Mouse (Mus musculus) thymus, postnatal 14 days (tissue): ENCODE measurements around the gene Hoxc8.

ENCODE experiments used
- DNase-seq: peaks from one replicate; pipeline ENCODE4 v3.0.0; 2021

The Hoxc8 gene

DNA sequence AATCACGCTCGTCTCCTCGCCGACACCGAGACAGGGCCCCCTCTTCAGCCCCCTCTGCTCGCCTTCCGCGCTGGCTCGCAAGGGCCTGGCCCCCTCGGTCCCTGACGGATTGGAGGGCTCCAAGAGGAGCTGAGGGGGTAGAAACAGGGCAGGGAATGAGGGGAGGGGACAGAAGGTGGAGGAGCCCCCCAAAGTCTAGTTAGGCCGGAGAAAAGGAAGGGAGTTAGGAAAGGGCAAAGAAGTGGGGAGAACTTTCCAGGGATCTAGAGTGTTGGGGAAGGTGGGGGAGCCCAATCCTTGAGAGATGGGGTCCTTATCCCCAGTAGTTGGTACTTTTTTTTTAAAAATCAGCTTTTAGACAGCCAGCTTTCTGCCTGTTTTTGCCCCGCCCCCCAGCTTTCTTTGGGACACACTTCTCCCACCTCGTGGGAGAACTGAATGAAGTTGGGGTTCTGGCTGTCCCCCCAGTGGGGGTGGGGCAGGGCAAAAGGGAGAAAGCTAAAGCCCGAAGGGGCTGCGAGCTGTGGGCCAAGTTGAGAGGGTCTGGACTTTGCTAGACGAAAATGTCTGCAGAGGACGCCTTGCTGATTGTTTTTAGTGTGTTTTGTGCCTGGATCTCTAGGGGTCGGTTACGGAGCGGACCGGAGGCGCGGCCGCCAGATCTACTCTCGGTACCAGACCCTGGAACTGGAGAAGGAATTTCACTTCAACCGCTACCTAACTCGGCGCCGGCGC lies 19.9 kb downstream of the Hoxc8 start:
- DNase-seq = no peak

DNA sequence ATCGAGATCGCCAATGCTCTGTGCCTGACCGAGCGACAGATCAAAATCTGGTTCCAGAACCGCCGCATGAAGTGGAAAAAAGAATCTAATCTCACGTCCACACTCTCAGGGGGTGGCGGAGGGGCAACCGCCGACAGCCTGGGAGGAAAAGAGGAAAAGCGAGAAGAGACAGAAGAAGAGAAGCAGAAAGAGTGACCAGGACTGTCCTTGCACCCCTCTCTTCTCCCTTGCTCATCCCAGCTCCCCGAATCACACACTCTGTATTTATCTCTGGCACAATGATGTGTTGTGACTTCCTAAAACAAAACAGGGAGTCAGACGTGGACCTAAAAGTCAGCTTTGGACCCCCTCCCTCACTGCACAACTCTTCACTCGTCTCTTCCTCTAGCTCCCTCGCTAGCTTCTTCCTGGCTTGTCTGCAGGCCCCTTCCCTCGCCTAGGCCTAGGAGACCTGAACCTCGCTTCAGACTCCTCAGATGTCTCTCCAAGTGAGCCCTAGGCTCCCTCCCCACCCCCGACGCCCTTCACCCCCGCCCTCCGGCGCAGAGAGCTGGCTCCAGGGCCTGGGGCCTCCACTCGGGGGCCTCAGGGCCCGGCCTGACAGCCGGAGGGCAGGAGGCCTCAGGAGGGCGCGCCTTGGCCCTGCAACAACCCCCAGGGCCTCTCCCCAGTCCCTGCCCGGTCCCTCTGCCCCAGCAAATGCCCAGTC lies 20.6 kb downstream of the Hoxc8 start:
- no peak for DNase-seq

DNA sequence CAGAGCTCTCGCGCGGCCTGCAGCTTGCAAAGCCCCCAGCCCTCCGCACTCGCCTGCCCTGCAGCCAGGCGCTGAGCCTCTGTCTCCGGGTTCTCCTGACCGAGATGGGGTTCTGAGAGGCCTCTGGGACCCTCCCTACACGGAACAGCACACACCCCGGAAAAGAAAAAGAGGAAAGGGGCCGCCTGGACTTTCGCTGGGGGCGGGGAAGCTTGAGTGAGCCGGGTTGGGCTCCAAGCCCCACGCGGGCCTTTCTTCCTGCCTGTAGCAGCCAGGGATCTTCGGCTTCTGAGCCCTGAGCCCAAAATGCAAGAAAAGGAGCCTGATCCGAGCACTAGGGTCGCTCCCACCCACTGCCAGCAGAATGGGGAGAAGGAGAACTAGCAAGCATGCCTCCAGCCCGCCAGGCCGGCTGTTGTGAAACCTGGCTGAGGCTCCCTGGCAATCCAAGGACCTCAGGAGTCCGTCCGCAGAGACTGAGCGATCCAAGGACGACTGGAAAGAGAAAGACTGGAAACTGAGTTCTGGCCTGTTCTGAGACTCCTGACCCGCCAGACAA lies 21.6 kb downstream of the Hoxc8 start:
- no peak for DNase-seq

DNA sequence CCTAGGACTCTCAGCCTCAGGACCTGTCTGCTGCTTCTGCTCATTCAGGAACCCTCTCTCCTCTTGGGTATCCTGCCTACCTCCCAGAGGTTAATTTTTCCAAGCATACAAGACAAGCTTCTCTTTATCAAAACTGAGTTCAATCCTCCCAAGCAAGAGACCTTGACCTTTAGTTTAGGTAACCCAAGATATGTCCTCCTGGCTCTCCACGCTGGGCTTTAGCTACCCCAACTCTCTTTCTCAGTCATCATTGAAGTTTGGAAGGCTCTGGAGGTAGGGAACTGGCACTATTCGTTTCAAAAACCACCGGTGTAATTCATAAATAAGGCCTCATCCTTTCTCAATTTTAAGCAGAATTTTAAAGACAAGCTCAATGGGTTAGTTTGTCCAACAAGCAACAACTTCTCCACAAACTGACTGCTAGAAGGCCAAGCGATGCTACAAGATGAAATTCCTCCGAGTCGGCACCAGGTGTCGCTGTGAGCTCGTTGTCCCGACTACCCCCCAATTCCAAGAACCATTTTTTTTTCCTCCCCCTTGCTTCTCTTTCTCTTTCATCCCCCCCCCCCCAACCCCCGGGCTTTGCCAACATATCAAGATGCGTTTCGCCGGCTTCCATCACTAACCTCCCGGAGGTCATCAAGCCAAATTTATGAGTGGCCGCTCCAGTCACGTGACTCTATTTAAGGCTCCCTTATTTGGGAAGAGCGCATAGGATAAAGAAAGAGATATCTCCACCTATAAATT lies 23.0 kb downstream of the Hoxc8 start:
- peak; percentile 20 for DNase-seq

DNA sequence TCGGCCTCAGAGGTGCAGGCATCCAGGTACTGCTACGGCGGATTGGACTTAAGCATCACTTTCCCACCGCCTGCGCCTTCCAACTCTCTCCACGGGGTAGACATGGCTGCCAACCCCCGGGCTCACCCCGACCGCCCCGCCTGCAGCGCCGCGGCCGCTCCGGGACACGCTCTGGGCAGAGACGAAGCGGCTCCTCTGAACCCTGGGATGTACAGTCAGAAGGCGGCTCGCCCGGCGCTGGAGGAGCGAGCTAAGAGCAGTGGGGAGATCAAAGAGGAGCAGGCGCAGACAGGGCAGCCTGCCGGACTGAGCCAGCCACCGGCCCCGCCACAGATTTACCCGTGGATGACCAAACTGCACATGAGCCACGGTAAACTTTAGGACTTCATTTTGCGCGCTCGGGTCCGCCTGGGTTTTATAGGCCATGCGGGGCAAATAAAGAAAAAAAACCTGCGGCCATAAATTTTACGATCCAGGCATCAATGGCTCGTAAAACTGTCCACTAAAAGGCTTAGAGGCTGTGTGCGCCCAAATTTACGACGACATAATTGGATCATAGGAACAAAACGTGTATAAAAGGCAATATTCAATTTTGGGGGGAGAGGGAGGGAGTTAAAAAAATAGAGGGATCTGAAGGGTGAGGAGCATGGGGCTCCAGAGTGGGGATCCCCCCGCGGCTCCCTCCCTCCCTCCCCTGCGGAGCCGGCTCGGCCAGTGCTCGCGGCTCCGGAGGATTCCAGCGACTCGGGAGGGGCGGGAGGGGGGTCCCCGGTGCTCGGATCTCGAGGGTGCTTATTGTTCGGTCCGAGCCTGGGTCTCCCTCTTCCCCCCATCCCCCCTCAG lies 24.0 kb downstream of the Hoxc8 start:
- DNase-seq = no peak

DNA sequence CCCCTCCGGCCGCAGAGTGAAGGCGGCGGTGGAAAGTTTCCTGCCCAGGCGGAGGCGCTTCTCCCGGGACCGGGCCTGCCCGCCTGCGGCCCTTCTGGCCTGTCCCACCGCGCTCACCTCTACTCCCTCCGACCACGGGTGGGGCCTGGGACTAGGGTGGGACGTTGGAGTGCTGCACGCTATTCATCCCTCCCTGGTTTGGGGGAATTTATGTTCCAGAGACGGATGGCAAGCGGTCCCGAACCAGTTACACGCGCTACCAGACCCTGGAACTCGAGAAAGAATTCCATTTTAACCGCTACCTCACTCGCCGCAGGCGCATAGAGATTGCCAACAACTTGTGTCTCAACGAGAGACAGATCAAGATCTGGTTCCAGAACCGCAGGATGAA lies 24.6 kb downstream of the Hoxc8 start:
- no peak for DNase-seq

DNA sequence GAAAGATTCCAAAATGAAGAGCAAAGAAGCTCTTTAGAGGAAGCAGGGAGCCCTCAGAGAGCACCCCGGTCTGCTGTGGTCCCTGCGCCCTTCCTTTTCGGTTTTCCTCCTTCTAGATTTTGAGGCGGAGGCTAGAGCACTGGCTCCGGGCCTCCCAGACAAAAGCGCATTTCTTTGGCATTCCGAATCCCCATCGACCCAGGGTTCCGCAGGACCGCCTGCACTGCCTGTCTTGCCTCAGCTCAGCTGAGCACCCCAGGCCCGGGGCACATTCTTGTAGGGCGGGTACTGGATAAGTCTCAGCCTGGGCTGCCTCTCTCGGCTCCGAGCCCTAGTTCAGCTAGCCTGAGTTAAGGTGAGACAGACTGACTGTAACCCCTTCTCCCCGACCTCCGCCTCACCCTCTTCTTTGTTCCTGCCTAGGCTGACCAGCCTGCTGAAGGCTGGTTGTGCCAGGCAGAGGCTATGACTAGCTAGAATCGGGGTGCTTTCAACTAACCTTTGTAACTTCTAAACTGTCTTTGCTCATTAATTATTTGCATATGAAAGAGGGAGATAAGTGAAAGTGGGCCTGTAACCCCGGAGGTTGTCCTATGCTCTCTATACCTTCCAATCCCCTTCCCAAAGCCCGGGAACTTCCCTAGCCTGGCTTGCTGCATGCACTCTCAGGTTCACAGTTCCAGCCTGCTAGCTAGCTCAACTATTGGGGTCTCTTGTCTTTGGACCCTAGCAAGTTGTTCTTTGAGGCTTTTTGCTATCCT lies 25.2 kb downstream of the Hoxc8 start:
- DNase-seq = no peak

DNA sequence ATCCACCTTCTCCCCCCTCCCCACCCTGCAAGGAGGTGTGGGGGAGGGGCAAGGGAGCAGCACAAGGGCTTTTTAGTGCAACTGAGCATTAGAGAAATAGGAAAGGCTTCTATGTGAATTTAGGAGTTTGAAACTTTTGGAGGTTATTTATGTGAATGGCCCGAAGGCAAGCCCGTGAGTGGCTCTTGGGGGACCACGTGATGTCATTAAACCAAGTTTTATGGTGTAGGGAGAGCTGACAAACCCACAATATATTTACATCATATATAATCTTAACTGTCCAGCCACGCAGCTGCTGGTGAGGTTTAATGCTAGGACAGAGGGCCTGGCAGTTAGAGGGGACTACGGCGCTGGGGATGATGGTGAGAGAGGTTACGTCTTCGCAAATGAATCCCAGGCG lies 28.2 kb downstream of the Hoxc8 start, which contains the start of gene Hoxc4:
Hoxc4 (plus strand) TSS at position 299 of the 400 bp plus-strand sequence.
- DNase-seq = no peak

DNA sequence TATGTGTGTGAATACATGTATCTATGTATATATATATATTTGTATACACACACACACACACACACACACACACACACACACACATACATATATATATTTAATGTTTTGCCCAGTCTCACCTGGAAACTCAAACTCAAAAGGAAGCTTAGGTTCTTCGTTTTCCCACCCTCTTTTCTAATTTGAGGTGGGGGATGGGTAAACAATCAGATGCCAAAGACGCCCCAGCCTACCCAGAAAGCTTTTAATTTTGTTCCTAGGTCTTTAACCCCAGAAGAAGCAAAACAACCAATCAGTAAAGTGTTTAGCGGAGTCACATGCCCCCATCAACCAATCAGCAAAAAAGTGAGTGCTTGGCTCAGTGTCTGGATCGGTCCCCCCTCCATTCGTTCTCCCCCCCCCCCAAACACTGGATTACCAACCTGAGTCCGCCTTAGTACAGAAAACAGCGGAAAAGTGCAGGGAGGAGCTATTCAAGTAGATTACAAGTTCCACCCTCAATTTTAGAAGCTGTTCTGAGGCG lies 30.6 kb downstream of the Hoxc8 start:
- DNase-seq = no peak

DNA sequence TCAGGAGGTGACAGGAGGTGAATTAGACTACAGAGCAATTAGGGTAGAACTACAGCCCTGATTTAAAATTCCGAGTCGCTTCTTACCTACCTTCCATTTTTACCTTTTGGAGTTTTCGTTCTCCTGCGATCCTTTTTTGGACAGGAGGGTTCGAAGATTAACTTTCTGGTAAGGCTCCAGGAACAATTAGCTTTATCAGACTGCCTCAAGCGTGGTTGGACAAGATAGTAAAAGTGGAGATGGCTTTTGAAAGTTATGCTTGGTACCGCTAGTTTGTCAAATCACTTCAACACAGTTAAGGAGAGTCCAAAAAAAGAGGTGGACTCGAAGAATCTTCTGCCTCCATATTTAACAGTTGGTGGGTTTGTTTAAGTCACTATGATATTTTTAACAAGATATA lies 31.1 kb downstream of the Hoxc8 start:
- no peak for DNase-seq

DNA sequence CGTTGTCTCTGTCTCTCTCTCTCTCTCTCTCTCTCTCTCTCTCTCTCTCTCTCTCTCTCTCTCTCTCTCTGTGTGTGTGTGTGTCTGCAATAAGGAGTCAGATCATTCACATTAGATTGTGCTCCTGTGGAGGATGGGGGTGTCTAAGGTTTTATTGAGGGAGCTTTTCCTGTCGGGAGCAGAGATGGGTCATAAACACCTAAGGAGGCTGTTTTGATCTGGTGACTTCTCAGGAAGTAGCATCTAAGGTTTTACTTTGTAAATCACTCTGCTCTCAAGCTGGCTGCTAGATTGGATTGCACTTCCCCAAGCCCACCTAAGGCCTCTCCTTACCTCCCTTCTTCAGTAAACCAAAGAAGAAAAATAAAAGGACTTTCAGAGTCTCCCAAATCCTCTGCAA lies 33.7 kb downstream of the Hoxc8 start:
- no peak for DNase-seq

DNA sequence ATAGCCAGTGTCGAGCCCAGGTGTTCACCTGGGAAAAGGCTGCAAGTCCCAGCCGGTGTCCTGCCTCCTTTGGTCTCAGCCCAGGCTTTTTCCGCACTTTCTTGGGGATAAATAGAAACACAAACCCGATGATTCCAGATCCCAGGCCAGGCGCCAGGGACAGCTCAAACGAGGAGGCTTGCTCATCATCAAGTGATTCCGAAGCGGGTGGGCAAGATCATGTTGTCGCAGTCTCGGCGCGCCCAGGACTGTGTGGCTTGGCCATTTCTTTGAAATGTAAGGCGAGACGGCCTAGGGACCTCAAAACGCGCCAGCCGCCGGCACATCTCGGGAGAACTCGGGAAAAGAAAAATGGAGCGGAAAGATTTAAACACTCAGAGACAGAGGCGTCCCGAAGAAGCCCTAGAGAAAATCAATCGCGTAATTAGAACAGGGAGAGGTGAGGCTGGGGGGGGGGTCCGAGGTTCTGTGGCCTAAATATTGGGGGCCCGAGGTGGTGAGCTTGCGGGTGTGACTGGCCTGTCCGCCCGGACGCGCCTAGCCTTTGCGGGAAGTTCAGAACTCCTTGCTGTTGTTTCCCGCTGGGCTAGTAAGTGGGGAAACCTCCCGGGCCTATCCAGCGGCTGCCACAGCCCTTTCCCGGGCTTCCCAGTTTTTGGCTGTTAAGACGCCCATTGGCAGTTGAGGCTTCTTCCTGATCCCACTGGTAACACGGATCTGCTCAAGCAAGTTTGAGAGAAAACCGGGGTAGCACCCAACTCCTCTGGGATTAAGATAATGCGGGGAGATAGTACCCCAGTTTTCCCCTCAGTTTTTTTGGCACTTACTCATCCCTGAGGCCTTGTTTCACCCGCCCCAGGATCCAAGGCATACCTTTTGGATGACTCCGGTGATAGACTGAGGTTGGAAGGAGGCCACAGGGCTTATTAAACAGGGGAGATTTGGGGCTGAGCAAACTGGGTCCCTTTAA lies 37.1 kb downstream of the Hoxc8 start:
- DNase-seq = no peak

DNA sequence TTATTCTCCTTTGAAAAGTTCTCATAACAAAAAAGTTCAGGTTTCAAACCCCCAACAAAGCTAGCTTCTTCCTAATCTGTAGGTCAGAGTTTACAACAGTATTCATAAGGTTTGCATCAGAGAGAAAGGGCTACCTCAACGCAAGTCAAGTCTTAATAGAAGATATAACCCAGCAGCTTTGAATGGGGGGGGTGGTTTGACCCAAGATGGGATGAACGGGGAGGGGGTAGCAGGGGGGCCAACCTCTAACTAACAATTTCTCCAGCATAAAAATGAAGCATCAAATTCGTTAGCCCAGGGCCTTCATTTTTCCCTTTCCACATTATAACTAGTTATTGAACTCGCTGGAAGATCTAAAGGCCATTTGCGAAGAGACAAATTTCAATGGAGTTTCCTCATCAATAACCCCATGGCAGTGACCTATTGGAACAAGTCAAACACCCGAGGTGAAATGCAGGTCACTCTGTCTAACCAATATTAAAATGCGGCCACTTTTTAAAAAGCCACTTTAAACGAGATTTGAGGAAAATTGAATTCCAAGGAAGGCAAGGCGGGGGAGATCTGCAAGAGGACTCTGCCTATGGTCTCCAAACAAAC lies 38.6 kb downstream of the Hoxc8 start:
- no peak for DNase-seq

DNA sequence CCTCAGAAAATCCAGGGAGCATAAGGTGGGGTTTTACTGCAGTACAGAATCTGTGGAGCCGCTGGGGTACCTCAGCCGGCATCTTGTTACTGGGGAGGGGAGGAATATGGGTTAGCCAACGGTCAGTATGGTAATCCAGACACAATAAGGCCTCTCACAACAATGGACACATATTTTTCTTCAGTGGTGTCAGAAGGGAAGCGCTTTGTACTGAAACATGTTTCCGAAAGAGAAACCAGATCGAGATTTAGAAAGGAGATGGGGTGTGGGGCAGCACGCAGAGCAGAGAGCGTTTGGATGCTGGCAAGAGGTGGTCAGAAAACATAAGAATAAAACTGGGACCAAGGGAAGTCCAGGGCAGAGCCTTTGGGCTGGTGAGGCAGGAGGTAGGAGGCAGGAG lies 39.7 kb downstream of the Hoxc8 start:
- no peak for DNase-seq

DNA sequence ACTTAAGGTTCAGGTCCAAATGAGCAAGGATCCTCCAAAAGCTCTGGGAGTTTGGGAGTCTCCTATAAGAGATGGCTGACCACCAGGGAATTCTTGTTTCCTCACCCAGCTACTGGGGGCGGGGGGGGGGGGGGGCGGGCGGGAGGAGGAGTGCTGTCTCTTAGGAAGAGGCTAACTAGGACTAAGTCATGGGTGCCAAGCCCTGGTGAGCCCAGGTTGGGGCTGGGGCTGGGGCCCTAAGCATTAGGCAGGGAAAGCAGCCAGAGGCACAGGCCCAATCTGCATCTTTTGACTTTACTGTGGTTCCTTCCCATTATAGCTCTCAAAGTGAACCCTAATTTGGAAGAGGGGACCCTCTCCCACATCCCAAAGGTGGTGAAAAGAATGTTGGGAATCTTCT lies 41.8 kb downstream of the Hoxc8 start:
- DNase-seq = no peak

DNA sequence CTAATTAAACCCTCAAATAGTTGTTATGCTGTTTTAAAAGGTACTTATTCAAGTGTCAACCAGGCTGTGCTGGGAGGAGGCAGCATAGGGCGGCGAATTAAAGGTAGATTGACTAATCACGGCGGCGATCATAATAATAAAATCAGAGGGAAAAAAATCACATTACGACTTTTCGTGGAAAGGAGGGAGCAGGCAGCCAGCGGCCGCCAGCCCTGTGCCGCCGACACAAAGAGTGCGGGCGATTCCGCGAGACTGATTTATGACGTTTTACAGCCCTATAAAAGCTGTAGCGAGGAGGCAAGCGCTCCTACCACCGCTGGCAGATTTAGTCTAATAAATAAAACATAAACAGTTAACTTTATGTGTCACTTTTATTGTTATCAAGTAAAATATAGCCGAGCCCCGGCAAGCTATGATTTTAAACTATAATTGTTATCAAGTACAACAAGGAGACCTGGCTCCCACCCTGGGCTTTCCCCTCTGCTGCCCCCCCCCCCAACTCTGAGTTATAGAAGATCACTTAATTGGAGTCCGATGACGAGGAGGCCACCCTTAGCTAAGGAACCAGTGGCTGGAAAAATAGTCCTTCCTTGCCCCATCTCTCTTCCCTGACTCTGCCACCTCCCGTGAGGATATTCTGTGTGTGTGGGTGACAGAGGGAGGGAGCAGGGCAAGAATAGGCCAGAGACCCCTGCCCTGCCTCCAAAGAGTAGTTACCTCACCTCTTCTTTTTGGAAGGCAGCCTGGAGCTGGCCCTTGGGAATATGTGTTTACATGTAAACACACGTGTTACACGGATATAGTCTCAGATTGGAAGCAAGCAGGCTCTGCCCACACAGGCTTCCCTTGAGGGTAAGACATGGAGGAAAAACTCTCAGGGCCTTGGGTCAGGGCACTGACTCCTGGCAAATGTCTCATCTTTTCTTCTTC lies 42.5 kb downstream of the Hoxc8 start:
- DNase-seq = no peak

DNA sequence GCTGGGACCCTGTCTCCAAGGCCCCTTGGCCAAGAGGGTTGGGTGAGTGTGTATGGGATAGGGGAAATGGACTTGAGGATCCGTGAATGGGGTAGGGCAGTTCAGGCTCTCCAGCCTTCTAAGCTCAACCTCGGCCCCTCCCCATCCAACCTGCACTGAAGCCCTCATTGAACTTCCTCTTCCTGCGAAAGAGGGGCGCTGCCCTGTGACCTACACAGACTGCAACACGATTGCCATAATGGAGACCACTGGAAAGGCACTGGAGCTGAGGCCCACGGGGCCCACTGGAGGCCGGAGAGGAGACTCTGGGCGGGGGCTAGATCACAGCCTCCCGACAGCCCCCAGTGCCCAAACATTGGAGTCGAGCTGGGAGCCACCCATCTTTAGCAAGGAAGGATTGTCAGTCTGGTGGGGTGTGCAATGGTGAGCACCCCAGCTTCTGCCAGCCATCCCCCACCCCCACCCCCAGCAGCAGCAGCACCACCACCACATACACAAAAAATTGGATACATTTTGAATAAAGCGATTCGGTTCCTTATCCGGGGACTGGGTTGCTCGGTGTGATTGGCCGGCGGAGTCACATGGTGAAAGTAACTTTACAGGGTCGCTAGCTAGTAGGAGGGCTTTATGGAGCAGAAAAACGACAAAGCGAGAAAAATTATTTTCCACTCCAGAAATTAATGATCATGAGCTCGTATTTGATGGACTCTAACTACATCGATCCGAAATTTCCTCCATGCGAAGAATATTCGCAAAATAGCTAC lies 43.8 kb downstream of the Hoxc8 start:
- DNase-seq = no peak
